Mouse (Mus musculus): ENCODE measurements at regions not wholly inside any gene's neighbourhood (a gene's known extent, or its start where the extent isn't known, plus 50 kb on each side); places are given as distances from the start of the nearest gene placed in this dataset.

GRCm38 (mm10) chr2:115375336-115375735 is 206.2 kb upstream of the BC052040 start:
- TF ChIP-seq POLR2A (IDR thresholded peaks at IDR 0.05; ENCODE audit: control insufficient read depth, extremely low read depth, insufficient read depth, low read length, poor library complexity) (no peak), CTCF (IDR thresholded peaks at IDR 0.05; ENCODE audit: borderline replicate concordance, control insufficient read depth, extremely low read depth, insufficient read depth, low read length, poor library complexity) (no peak)

Measured in thymus, adult 2 months (tissue).